Mouse (Mus musculus): ENCODE measurements around the gene Supt6. TPM values are rescaled to one million over a fixed set of nuclear protein-coding genes. Genes with fewer than 3 reads are reported as not detected.
A peak's percentile ranks its signal among the peaks of the same experiment; 100 is the strongest.
"Not testable (repeated sequence)": the region's sequence is repeated elsewhere in the genome, so short reads cannot be mapped to it uniquely, and the experiment has no call there.

Gene Supt6
- polyA plus RNA-seq, 1 experiment from 2014 or later, result 20.2 TPM

DNA sequence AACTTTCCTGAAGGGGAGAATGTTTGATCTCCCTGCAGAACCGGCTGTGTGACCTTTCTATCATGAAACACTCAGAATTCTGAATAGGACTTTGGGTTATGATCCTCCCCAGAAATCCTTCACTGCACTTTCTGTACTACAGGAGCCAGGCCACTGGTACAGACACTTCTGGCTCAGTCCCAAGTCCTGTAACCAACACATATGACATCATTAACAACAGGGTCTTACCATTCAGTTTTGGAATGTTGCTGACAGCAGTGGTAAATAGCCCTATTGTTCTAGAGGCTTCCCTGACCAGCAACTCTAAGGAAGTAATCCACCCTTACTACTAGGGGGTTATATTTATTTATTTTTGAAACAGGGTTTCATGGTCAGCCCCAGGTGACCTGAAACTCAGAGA lies 52.7 kb downstream of the Supt6 start, which contains the start of gene Proca1:
Proca1 (plus strand) TSS at position 280 of the 400 bp plus-strand sequence.
- Histone ChIP-seq H3K4me1 (peaks cover 31% of the 10 kb centered on the region), H3K27ac (no peak within 1 kb of the TSS), H3K4me2 (peak within 1 kb of the TSS; percentile 85), H3K27me3 (replicated peaks) (peaks cover 55% of the 10 kb centered on the region), H3K9ac (no peak within 1 kb of the TSS), H3K9me3 (replicated peaks) (no peaks in the 10 kb centered on the region), H3K4me3 (peak within 1 kb of the TSS; percentile 65), H3K36me3 (peaks cover 21% of the 10 kb centered on the region)
- WGBS (ENCODE audit: insufficient replicate concordance), result 62% methylated on average over 1 of the region's 1 CpGs
- no peak for ATAC-seq

DNA sequence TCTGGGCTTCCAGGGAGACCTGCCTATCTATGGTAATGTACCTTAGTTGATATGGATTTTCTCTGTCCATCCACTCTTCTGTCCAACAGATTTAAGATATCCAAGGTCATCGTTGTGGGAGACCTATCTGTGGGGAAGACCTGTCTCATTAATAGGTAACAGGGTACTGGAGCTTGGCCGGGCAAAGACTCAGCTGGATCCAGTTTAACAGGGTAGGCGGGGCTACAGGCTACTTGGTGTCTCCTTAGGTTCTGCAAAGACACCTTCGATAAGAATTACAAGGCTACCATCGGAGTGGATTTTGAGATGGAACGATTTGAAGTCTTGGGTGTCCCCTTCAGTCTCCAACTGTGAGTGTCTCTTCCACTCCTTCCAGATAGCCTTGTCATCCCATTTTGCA lies 55.7 kb downstream of the Supt6 start:
- Histone ChIP-seq H3K4me2 (peak overlapping the region; percentile 71), H3K9me3 (replicated peaks) (no peaks in the 10 kb centered on the region), H3K27me3 (replicated peaks) (peaks cover 84% of the 10 kb centered on the region), H3K36me3 (peaks cover 21% of the 10 kb centered on the region), H3K4me1 (peaks cover 28% of the 10 kb centered on the region), H3K4me3 (peak overlapping the region; percentile 53; the same call in 1 of the 2 replicates), H3K27ac (no peak overlapping the region), H3K9ac (no peak overlapping the region)
- WGBS (ENCODE audit: insufficient replicate concordance), result 58% methylated on average over 6 of the region's 6 CpGs
- ATAC-seq, result no peak

DNA sequence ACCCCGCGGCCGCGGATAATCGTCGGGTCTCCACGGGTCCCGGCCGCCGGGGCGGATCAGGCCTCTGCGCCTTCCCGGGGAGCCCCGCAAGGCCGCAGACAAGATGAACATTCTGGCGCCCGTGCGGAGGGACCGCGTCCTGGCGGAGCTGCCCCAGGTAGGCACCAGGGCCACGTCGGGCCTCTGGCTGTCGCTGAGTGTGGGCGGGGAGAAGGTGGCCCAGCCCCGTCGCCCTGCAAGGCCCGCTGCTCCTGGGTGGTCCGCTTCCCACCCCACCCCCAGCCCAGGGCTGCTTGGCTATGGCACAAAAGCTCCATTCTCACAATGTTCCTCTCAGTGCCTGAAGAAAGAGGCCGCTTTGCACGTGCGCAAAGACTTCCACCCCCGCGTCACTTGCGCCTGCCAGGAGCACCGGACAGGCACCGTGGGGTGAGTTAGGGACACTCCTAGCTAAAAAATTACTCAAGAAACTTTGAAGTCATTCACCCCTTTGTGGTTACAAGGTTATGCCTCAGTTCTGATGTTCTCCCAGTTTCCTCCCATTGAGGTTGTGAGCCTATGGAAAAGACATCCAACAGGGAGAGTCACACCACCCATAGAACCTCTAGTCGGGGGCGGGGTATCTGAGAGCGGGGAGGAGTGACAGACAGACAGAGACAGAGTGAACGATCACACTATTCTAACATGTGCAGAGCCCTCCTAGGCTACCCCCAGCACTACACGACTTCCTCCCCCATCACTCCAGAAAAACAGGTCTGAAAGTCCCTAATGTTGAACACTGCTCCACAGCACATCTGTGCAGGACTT lies 56.4 kb downstream of the Supt6 start:
- Histone ChIP-seq H3K4me1 (peaks cover 24% of the 10 kb centered on the region), H3K4me2 (peak overlapping the region; percentile 71), H3K36me3 (peaks cover 21% of the 10 kb centered on the region), H3K4me3 (peak overlapping the region; percentile 53), H3K9me3 (replicated peaks) (no peaks in the 10 kb centered on the region), H3K27ac (peak overlapping the region; percentile 76), H3K9ac (peak overlapping the region; percentile 69), H3K27me3 (replicated peaks) (peaks cover 84% of the 10 kb centered on the region)
- 2% methylated on average over 42 of the region's 42 CpGs for WGBS (ENCODE audit: insufficient replicate concordance)
- peak; percentile 35; the same call in 1 of the 2 replicates for ATAC-seq

DNA sequence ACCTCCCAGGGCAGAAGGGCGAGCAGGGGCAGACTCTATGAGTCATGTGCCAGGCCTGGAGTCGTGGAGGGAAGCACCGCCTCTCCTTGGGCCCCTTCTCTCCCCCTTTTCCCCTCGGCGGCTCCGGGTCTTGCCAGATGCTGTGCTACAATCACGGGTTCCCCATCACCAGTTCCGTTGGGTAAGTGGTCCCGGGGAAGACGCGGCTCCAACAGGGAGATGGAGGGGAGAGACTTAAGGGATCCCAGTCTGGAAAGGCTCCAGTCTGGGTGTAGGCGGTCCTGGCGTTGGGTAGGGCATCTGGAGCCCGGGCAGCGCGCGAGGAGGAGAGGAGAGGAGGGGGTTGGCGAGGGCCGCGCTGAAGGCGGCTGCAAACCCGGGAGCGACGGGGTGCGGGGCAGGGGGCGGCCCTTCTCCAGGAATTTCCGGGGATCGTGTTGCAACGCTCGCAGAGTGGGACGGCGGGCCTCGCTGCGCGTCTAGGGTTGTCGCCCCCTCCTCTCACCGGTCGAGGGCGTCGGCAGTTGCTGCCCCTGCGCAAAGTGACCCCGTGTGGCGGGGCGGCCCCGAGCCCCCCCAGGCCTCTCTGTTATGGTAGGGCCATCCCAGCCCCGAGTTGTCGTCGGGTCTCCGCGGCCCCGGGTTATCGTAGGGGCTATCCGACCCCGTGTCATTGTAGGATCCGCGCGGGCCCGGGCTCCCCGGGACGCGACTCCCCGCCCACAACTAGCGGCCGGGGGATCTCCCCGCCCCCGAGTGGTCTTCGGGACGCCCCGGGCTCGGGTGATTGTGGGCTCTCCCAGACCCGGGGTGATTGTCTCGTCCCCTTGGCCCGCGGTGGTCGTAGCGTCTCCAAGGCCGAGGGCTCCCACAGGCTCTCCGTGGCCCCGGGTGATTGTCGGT lies 57.2 kb downstream of the Supt6 start, which contains the start of gene Rab34:
Rab34 (plus strand) TSS at position 100 of the 903 bp plus-strand sequence.
- H3K4me1 ChIP-seq, result peaks cover 28% of the 10 kb centered on the region
- peak within 1 kb of the TSS; percentile 69 for H3K9ac ChIP-seq
- H3K4me2 ChIP-seq, result peak within 1 kb of the TSS; percentile 71
- peak within 1 kb of the TSS; percentile 76 for H3K27ac ChIP-seq
- H3K36me3 ChIP-seq, result peaks cover 21% of the 10 kb centered on the region
- ATAC-seq, result peak; percentile 17; the same call in 1 of the 2 replicates
- peaks cover 81% of the 10 kb centered on the region for H3K27me3 ChIP-seq (replicated peaks)
- peak within 1 kb of the TSS; percentile 53 for H3K4me3 ChIP-seq
- 1% methylated on average over 79 of the region's 80 CpGs for WGBS (ENCODE audit: insufficient replicate concordance)
- H3K9me3 ChIP-seq (replicated peaks), result no peaks in the 10 kb centered on the region

DNA sequence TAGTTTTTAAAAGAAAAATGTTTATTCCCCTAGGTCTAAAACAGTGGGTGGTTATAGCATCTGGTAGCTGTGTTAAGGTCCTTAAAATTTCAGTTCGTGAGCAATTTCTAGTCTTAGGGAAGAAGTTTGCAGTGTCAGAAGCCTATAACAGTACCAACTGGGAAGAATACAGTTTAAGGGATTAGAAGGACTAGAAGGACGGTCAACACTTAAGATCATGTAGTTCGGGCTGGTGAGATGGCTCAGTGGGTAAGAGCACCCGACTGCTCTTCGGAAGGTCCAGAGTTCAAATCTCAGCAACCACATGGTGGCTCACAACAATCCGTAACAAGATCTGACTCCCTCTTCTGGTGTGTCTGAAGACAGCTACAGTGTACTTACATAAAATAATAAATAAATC lies 61.1 kb downstream of the Supt6 start:
- 82% methylated on average over 6 of the region's 6 CpGs for WGBS (ENCODE audit: insufficient replicate concordance)
- H3K4me3 ChIP-seq; H3K27ac ChIP-seq; H3K9ac ChIP-seq; H3K9me3 ChIP-seq (replicated peaks); ATAC-seq: not testable (repeated sequence)
- H3K4me1 ChIP-seq, result peaks cover 52% of the 10 kb centered on the region
- peak overlapping the region; percentile 92; the same call in 1 of the 2 replicates for H3K4me2 ChIP-seq
- peaks cover 29% of the 10 kb centered on the region for H3K36me3 ChIP-seq
- H3K27me3 ChIP-seq (replicated peaks), result peaks cover 45% of the 10 kb centered on the region

DNA sequence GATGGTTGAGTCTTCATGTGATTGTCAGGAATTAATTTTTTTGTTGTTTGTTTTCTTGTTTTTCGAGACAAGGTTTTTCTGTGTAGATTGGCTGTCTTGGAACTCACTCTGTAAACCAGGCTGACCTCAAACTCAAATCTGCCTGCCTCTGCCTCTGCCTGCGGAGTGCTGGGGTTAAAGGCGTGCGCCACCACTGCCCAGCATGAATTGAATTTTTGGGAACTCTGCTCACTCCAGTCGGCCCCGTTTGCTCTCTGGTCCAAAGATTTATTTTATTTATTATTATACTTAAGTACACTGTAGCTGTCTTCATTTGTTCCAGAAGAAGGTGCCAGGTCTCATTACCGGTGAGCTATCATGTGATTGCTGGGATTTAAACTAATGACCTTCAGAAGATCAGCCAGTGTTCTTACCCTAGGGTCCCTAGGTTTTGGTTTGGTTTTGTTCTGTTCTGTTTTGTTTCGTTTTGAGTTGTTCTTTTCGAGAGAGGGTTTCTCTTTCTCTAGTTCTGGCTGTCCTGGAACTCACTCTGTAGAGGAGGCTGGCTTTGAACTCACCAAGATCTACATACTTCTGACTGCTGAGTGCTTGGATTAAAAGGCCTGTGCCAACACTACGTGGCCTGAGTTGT lies 61.8 kb downstream of the Supt6 start:
- Histone ChIP-seq H3K4me1 (peaks cover 54% of the 10 kb centered on the region), H3K4me2 (peak overlapping the region; percentile 92), H3K4me3 (peak overlapping the region; percentile 94), H3K27ac (no peak overlapping the region), H3K9me3 (replicated peaks) (no peaks in the 10 kb centered on the region), H3K36me3 (peaks cover 36% of the 10 kb centered on the region), H3K27me3 (replicated peaks) (peaks cover 38% of the 10 kb centered on the region), H3K9ac (peak overlapping the region; percentile 61)
- ATAC-seq, result no peak
- 35% methylated on average over 10 of the region's 10 CpGs for WGBS (ENCODE audit: insufficient replicate concordance)

DNA sequence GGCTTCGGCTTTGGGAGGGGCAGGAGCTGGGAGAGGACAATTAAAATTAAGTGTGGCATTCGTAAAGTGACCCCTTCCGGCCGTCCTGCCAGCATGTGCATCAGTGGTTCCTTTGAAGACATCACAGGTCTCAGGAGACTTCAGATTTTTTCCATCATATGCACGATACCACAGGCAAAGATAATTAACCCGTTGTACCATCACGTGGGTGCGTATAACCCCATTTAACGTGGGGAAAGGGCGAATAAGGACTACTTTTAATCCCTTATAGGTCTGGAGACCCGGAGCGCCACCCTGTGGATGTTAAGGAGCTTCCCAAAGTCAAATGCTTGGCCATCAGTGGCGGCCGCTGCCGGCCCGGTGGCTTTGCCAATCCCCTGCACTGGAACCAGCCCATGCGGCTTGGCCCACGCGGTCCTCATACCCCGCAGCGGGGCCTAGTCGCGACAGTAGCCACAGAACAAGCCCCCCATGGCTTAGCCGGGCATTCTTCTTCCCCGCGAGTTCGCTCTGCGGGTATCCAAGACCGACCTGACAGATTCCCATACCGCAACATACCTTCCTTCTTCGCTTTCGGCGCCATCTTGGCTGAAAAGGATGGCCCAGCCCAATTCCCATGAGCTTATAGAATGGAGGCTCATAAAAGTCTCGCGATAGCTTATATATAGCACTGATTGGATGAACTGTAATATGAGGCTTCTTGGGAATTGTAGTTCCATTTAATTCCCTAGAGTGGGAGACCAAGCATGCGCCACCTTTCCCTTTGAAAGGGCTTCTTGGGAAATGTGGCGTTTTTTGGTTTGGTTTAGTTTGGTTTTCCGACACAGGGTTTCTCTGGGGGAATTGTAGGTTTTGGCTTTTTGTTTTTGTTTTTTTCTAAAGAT lies 62.6 kb downstream of the Supt6 start, which contains the start of gene Rpl23a:
Rpl23a (minus strand) TSS at position 624 of the 884 bp plus-strand sequence.
- H3K9ac ChIP-seq, result peak within 1 kb of the TSS; percentile 95
- peak within 1 kb of the TSS; percentile 100 for H3K27ac ChIP-seq
- peak; percentile 73 for ATAC-seq
- WGBS (ENCODE audit: insufficient replicate concordance), result under 1% methylated on average over 38 of the region's 38 CpGs
- H3K36me3 ChIP-seq, result peaks cover 38% of the 10 kb centered on the region
- H3K4me3 ChIP-seq, result peak within 1 kb of the TSS; percentile 94
- H3K4me1 ChIP-seq, result peaks cover 47% of the 10 kb centered on the region
- no peaks in the 10 kb centered on the region for H3K9me3 ChIP-seq (replicated peaks)
- peak within 1 kb of the TSS; percentile 92 for H3K4me2 ChIP-seq
- peaks cover 30% of the 10 kb centered on the region for H3K27me3 ChIP-seq (replicated peaks)

DNA sequence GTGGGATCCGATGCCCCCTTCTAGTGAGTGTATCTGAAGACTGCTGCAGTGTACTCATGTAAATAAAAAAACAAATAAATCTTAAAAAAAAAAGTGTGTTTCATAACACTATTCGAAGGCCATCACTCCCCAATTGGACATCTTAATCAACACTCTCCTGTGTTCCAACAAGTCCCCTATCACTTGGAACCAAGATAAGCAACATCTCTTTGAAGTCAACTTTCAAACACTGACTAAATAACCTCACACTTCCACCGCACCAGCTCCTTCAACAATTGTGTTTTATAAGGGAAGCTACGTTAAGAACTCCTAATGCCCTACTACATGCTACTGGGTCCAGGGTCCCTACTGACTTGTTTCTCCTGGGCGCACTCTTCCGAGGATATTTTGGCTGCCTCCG lies 63.3 kb downstream of the Supt6 start:
- Histone ChIP-seq H3K27me3 (replicated peaks) (peaks cover 22% of the 10 kb centered on the region), H3K4me2 (peak overlapping the region; percentile 92), H3K4me3 (peak overlapping the region; percentile 94), H3K9me3 (replicated peaks) (no peaks in the 10 kb centered on the region), H3K36me3 (peaks cover 38% of the 10 kb centered on the region), H3K27ac (peak overlapping the region; percentile 100), H3K4me1 (peaks cover 47% of the 10 kb centered on the region), H3K9ac (peak overlapping the region; percentile 95)
- no peak for ATAC-seq
- under 1% methylated on average over 7 of the region's 7 CpGs for WGBS (ENCODE audit: insufficient replicate concordance)

DNA sequence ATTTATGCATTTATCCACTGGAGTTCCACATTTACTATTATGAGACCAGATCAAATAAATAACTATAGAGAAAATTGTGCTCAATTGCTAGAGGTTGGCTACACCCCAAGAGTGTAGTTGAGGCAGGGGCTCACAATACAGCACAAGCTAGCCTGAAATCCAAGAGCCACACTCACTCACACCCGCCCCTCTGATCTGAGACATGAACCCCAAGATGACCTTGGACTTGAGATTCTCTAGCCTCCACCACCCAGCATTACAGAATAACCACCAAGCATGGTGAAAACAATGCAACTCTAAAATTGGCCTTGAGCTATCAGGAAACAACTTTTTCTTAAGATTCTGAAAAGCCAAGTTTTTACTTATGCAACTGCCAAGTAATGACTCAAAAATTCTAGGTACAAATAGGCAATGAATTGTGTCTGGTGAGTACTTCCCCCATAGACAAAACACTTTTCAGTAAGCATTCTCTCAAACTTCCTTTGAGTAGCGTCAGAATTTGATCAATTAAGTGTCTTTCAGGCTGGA lies 63.9 kb downstream of the Supt6 start:
- Histone ChIP-seq H3K27me3 (replicated peaks) (peaks cover 17% of the 10 kb centered on the region), H3K4me3 (peak overlapping the region; percentile 94), H3K36me3 (peaks cover 38% of the 10 kb centered on the region), H3K9me3 (replicated peaks) (no peaks in the 10 kb centered on the region), H3K9ac (peak overlapping the region; percentile 95), H3K27ac (peak overlapping the region; percentile 100), H3K4me1 (peaks cover 47% of the 10 kb centered on the region), H3K4me2 (peak overlapping the region; percentile 92)
- ATAC-seq, result no peak
- 26% methylated on average over 2 of the region's 2 CpGs for WGBS (ENCODE audit: insufficient replicate concordance)

DNA sequence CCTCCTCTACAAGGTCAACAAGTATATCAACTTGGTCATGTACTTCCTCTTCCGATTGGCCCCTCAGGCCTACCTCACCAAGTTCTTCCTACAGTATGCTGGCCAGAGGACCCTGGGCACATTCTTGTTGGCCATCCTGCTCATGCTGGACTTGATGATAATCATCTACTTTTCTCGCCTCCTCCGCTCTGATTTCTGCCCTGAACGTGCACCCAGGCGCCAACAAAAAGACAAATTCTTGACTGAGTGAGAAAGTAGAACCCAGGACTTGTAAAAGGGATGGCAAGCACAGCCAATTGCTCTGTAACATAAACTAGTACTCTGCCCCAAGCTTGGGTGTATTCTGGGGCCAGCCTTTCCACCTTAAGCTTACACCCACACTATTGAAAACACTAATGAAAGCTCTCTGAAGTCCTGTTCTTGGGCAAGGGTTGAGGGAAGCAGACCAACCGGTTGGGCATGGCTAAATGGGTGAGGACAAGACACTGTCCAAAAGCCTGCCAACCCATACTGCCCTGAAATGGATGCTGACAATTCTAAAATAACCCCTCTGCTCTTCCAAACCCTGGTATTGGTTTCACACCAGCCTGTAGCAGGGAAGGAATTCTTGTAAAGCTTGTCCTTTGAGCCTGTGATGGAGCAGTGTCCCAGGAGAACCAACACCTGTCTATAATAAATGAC lies 65.6 kb downstream of the Supt6 start:
- WGBS (ENCODE audit: insufficient replicate concordance), result 31% methylated on average over 6 of the region's 6 CpGs

More for the DNA sequence above, 65.6 kb downstream of the Supt6 start:
- H3K9me3 ChIP-seq (replicated peaks), result no peaks in the 10 kb centered on the region
- peaks cover 55% of the 10 kb centered on the region for H3K4me1 ChIP-seq
- peak overlapping the region; percentile 92 for H3K4me2 ChIP-seq
- peaks cover 38% of the 10 kb centered on the region for H3K36me3 ChIP-seq
- H3K27me3 ChIP-seq (replicated peaks), result no peaks in the 10 kb centered on the region
- H3K9ac ChIP-seq, result peak overlapping the region; percentile 97
- peak overlapping the region; percentile 100 for H3K27ac ChIP-seq
- no peak for ATAC-seq
- H3K4me3 ChIP-seq, result peak overlapping the region; percentile 94
